Mouse (Mus musculus): ENCODE measurements at regions not wholly inside any gene's neighbourhood (a gene's known extent, or its start where the extent isn't known, plus 50 kb on each side); places are given as distances from the start of the nearest gene placed in this dataset.

GRCm38 (mm10) chr1:185964426-185964825, 152.7 kb downstream of the Lyplal1 start:
- TF ChIP-seq POLR2A (IDR thresholded peaks at IDR 0.05; ENCODE audit: borderline replicate concordance, extremely low read depth, low read depth, low read length) (no peak), CTCF (IDR thresholded peaks at IDR 0.05; ENCODE audit: insufficient read depth, low read length) (no peak)
